26 mouse cellular contexts compared by ENCODE assay signal in the genomic region with DNA sequence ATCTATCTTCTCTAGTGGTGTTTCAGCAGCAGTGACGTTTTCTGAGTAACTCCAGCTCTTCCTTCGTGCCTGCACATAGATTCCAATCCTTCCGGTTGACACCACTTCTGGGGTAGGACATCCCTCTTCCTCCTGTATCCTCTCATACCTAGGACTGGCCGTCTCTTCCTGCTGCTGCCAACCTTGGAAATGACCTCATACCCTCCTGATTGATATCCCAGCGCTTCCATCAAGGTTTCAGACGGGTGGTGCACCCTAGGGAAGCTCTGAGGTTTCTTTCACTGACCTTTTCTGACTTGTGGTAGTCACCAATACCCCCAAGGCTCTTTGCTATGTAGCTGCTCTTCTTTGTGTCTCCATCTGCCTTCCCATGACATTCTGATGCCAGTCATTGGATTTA. TPM values are rescaled to one million over a fixed set of nuclear protein-coding genes. Genes with fewer than 3 reads are reported as not detected.
"Had no signal": no experiment of that assay in that cellular context is flagged by ENCODE, and none has a peak within 500 bp of the region (broad histone marks: within the 10 kb centered on the region; RNA-seq: fewer than 3 reads in every experiment).

No protein-coding gene starts in this region.

- DNase-seq: kidney, postnatal 14 days; kidney, postnatal 4 days; left cerebral cortex, postnatal 4 days; liver, postnatal 0 days; lung, embryonic 14.5 days; right cerebral cortex, postnatal 14 days; right cerebral cortex, postnatal 4 days; thymus, adult 2 months; thymus, postnatal 14 days; thymus, postnatal 4 days had no signal

- H3K4me1 ChIP-seq: limb, embryonic 12.5 days; limb, embryonic 15.5 days; midbrain, embryonic 10.5 days; midbrain, embryonic 13.5 days; neural tube, embryonic 13.5 days had no signal

- H3K27me3 ChIP-seq: limb, embryonic 12.5 days; limb, embryonic 15.5 days; megakaryocyte, embryonic 14.5 days; midbrain, embryonic 13.5 days; neural tube, embryonic 13.5 days had no signal

- H3K27ac ChIP-seq: limb, embryonic 12.5 days; limb, embryonic 15.5 days; liver, embryonic 14.5 days; midbrain, embryonic 10.5 days; midbrain, embryonic 13.5 days; neural tube, embryonic 13.5 days; stomach, postnatal 0 days had no signal

- H3K4me3 ChIP-seq: limb, embryonic 12.5 days; limb, embryonic 15.5 days; megakaryocyte, embryonic 14.5 days; midbrain, embryonic 10.5 days; midbrain, embryonic 13.5 days; myocyte; neural tube, embryonic 13.5 days had no signal

RNA-seq across cellular contexts. Expression of a gene that starts 13.7 kb away (rescaled TPM):
- total RNA-seq: layer of hippocampus, adult 18-20 months; layer of hippocampus, postnatal 14 days; left cerebral cortex, postnatal 14 days; left cerebral cortex, postnatal 4 days; monocyte, adult 5-6 weeks; neutrophil, adult 5-6 weeks had no signal
- polyA plus RNA-seq: limb, embryonic 12.5 days; lung, embryonic 14.5 days; midbrain, embryonic 10.5 days; midbrain, embryonic 13.5 days; midbrain, embryonic 16.5 days; neural tube, embryonic 13.5 days; stomach, embryonic 14.5 days had no signal

RNA-seq across cellular contexts. Expression of a gene that starts 44.5 kb away (rescaled TPM):
- total RNA-seq: monocyte, adult 5-6 weeks; neutrophil, adult 5-6 weeks had no signal
